Mouse (Mus musculus) liver, postnatal 0 days (tissue): ENCODE measurements around the gene Lrwd1.
A peak's percentile ranks its signal among the peaks of the same experiment; 100 is the strongest.

Experiments
- CTCF ChIP-seq: sonication (generic); IDR thresholded peaks from 2 replicates; pipeline ENCODE4 v1.5.1; 2016; ENCODE audit warnings: antibody characterized with exemption, low read depth
- EP300 ChIP-seq: IDR thresholded peaks from 2 replicates; pipeline ENCODE4 v1.6.1; 2016; ENCODE audit warnings: antibody characterized with exemption, low read depth, mild to moderate bottlenecking

- peak; percentile 52 for TF ChIP-seq CTCF
- TF ChIP-seq EP300 = no peak
Measured at GRCm38 (mm10) chr5:136142746-136143145, 6.9 kb upstream of the Lrwd1 start.
